Mouse (Mus musculus) adipocyte (in vitro differentiated cells): ENCODE data around the gene Lfng.

Experiments
- DNase-seq: peaks from one replicate; pipeline ENCODE4 v3.0.0-alpha.2; 2016; ENCODE audit warnings: low spot score

Lfng gene

GRCm38 (mm10) chr5:140662741-140663592 lies 55.8 kb downstream of the Lfng start:
- DNase-seq: no peak

- DNase-seq: peak; percentile 86
These were observed 56.6 kb downstream of the Lfng start for GRCm38 (mm10) chr5:140663621-140664180.
